Mouse (Mus musculus): ENCODE results near the gene Cxcr2. TPM values are rescaled to one million over a fixed set of nuclear protein-coding genes. Genes with fewer than 3 reads are reported as not detected.
"Not testable (repeated sequence)": the region's sequence is repeated elsewhere in the genome, so short reads cannot be mapped to it uniquely, and the experiment has no call there.

The Cxcr2 gene
- polyA plus RNA-seq, 1 experiment, result not detected

DNA sequence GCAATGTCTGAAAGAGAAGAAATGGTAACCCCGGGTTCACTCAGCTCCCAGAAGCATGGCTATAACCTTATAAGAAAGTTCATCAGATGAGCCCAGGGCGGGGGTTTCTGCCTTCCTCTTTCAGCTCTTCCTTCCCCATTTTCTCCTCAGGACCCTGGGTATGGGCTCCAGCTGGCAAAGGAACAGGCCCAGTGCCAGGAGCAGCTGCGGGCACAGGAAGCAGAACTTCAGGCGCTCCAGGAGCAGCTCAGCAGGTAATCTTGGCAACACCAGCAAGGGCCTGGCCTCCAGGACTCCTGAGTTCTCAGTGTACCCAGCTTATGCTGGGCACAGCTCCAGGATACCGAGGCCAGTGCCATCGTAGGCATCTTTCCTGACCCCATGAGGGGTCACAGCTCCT lies 19.8 kb upstream of the Cxcr2 start:
- H3K4me1 ChIP-seq (ENCODE audit: control insufficient read depth, insufficient read depth, low read length), result no peaks in the 10 kb centered on the region
- WGBS, result 63% methylated on average over 6 of the region's 6 CpGs
- TF ChIP-seq POLR2A (IDR thresholded peaks at IDR 0.05; ENCODE audit: insufficient read depth, low read depth, low read length) (no peak), CTCF (IDR thresholded peaks at IDR 0.05; ENCODE audit: insufficient read depth, low read depth, low read length) (no peak)

DNA sequence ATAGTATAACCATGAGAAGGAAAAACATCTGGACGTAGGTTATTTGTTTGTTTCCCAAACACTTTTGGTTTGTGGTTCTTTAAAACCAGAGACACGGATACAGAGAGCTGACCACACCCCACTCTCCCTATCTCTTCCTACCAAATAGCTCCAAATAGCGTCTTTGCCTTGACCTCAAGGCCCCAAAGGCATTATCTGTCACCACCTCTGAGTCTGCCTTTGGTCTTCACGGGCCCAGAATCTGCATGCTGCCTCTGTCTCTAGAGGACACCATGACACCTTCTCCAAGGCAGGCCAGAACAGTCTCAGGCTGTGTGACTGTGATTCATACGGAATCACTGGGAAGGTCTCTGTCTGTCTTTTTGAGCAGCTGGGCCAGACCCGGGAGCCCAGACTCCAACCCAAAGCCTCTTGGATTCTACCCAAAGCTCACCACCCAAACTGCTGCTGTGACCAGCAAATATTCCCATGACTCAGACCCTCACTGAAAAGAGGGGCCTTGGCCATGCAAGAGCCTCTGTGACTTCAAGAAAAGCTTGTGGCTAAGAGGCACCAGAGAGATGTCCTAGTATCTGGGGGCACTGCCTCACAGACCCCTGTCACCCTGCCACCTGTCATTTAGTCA lies 18.4 kb upstream of the Cxcr2 start:
- WGBS, result 85% methylated on average over 6 of the region's 6 CpGs
- TF ChIP-seq POLR2A (IDR thresholded peaks at IDR 0.05; ENCODE audit: insufficient read depth, low read depth, low read length) (no peak), CTCF (IDR thresholded peaks at IDR 0.05; ENCODE audit: insufficient read depth, low read depth, low read length) (no peak)
- Histone ChIP-seq H3K4me1 (ENCODE audit: control insufficient read depth, insufficient read depth, low read length) (no peaks in the 10 kb centered on the region), H3K27ac (ENCODE audit: insufficient read depth, low read depth, low read length) (no peak overlapping the region), H3K4me3 (ENCODE audit: insufficient read depth, low read depth, low read length) (no peak overlapping the region)

More for the DNA sequence above, 19.8 kb upstream of the Cxcr2 start:
- no peak overlapping the region for H3K27ac ChIP-seq (ENCODE audit: insufficient read depth, low read depth, low read length)
- H3K4me3 ChIP-seq (ENCODE audit: insufficient read depth, low read depth, low read length), result no peak overlapping the region

DNA sequence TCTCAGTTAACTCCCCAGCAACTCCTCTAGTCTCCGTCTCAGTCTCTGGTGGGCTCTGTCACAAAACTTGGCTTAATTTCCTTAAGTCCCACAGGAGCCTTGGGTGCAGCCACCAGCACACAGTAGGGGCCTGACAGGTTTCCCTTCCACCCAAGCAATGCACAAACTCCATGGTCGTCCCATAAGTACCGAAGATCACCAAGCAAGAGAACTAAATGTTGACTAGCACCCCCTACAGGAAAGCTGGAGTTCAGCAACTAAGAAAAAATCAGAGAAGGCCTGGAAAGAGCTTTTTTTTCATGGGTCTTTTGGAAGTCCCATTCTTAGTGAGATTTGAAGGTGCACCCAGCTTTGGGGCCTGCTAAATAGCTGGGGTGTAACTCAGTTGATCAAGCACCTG lies 14.4 kb upstream of the Cxcr2 start:
- H3K4me1 ChIP-seq (ENCODE audit: control insufficient read depth, insufficient read depth, low read length), result no peaks in the 10 kb centered on the region
- H3K4me3 ChIP-seq (ENCODE audit: insufficient read depth, low read depth, low read length), result no peak overlapping the region
- no peak overlapping the region for H3K27ac ChIP-seq (ENCODE audit: insufficient read depth, low read depth, low read length)
- WGBS, result 59% methylated on average over 3 of the region's 3 CpGs
- no peak for TF ChIP-seq POLR2A (IDR thresholded peaks at IDR 0.05; ENCODE audit: insufficient read depth, low read depth, low read length)
- TF ChIP-seq CTCF (IDR thresholded peaks at IDR 0.05; ENCODE audit: insufficient read depth, low read depth, low read length), result no peak

DNA sequence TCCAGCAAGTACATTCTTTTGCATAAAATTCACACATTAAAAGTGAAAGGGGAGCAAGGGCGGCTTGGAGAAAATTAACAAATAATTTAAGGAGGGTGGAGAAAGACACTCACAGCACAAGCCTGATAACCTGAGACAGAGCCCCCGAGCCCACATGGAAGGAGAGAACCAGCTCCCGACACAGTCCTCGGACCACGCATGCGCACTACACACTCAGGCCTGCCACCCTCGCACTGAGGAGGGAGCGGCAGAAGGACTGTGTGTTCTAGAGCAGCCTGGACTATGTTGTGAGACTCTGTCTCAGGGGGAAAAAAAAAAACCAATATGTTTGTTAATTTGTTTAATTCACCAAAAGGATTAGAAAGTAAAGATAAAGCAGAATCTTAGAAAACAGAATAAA lies 12.0 kb upstream of the Cxcr2 start:
- WGBS, result 83% methylated on average over 8 of the region's 8 CpGs
- H3K4me3 ChIP-seq (ENCODE audit: insufficient read depth, low read depth, low read length), result no peak overlapping the region

DNA sequence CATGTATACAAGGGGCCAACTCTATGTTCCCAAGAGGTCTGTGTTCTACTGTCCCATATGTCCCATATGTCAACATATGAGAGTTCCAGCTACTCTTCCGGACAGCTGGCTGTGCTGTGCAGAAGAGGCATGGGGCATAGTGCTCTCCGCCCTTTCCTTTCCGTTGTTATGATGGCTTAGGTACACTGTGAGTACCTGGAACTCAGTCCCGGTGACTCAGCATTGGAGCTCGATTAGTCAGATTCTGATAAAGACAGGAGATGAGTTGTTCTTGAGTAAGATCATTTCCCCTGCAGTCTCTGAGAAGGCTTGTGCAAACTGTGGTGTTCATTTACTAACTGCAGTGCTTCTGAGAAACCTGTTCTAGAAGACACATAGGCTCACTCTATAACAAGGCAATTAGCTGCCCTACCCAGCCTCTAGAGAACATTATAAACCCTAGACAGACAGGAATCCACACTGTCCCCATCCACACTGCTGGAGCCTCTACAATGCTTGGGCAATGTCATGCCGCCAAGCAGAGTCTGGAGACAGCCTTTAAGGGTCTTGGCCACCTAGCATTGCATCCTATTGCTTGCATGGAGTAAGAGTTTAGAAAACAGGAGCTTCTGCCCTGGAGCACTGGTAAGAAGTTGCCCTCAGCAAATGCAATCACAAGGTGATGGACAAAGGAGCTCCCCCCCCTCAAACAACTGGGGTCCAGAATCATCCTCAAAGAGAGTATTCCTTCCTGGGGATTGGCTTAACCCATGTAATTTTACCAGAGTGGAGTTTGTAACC lies 4.5 kb upstream of the Cxcr2 start:
- Histone ChIP-seq H3K4me1 (ENCODE audit: control insufficient read depth, insufficient read depth, low read length) (no peaks in the 10 kb centered on the region), H3K27ac (ENCODE audit: insufficient read depth, low read depth, low read length) (no peak overlapping the region), H3K4me3 (ENCODE audit: insufficient read depth, low read depth, low read length) (no peak overlapping the region)
- no peak for TF ChIP-seq POLR2A (IDR thresholded peaks at IDR 0.05; ENCODE audit: insufficient read depth, low read depth, low read length)
- TF ChIP-seq CTCF (IDR thresholded peaks at IDR 0.05; ENCODE audit: insufficient read depth, low read depth, low read length), result no peak
- WGBS, result 93% methylated on average over 6 of the region's 6 CpGs

More for the DNA sequence above, 12.0 kb upstream of the Cxcr2 start:
- H3K4me1 ChIP-seq (ENCODE audit: control insufficient read depth, insufficient read depth, low read length), result no peaks in the 10 kb centered on the region
- TF ChIP-seq POLR2A (IDR thresholded peaks at IDR 0.05; ENCODE audit: insufficient read depth, low read depth, low read length), result no peak
- no peak overlapping the region for H3K27ac ChIP-seq (ENCODE audit: insufficient read depth, low read depth, low read length)

DNA sequence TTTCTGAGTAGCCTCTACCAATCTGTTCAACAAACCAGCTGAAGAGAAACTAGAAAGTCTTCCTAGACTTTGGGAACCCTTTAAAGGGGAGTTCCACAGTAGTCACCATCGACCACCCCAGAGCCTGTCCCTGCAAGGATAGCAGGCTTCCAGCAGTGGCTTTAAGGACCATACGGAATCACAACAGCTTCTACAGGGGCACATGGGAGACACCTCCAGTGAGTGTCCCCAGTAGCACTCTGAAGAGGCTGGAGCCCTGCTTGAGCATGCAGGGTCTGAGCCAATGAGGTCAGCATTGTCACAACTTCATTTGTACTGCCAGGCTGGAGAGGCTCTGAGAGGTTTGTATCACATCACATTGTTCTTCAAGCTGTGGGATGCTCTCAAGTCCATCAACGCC lies 3.7 kb upstream of the Cxcr2 start:
- Histone ChIP-seq H3K27ac (ENCODE audit: insufficient read depth, low read depth, low read length) (no peak overlapping the region), H3K4me1 (ENCODE audit: control insufficient read depth, insufficient read depth, low read length) (no peaks in the 10 kb centered on the region), H3K4me3 (ENCODE audit: insufficient read depth, low read depth, low read length) (no peak overlapping the region)
- TF ChIP-seq CTCF (IDR thresholded peaks at IDR 0.05; ENCODE audit: insufficient read depth, low read depth, low read length), result no peak
- no peak for TF ChIP-seq POLR2A (IDR thresholded peaks at IDR 0.05; ENCODE audit: insufficient read depth, low read depth, low read length)
- 78% methylated on average over 3 of the region's 3 CpGs for WGBS

DNA sequence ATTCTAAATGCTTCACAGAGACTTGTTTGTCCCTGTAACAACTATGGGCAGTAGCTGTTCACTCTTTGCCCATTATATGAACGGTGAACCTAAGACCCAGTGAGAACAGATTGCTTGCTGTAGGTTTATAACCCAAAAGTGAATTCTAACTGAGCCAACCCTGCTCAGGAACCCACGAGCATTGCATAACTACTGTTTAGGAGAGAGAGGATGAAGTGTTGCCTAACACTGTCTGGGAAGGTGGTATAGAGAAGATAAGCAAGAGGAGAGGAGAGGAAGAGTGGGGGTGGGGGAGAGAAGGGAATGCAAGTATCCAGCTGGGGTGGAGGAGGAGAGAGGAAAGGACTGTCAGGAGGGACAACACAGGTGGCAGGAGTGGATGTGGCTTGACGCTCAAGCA lies 2.7 kb upstream of the Cxcr2 start:
- TF ChIP-seq POLR2A (IDR thresholded peaks at IDR 0.05; ENCODE audit: insufficient read depth, low read depth, low read length) (no peak), CTCF (IDR thresholded peaks at IDR 0.05; ENCODE audit: insufficient read depth, low read depth, low read length) (no peak)
- WGBS, result 83% methylated on average over 3 of the region's 3 CpGs
- no peak overlapping the region for H3K4me3 ChIP-seq (ENCODE audit: insufficient read depth, low read depth, low read length)
- H3K4me1 ChIP-seq (ENCODE audit: control insufficient read depth, insufficient read depth, low read length), result no peaks in the 10 kb centered on the region
- H3K27ac ChIP-seq (ENCODE audit: insufficient read depth, low read depth, low read length), result no peak overlapping the region

DNA sequence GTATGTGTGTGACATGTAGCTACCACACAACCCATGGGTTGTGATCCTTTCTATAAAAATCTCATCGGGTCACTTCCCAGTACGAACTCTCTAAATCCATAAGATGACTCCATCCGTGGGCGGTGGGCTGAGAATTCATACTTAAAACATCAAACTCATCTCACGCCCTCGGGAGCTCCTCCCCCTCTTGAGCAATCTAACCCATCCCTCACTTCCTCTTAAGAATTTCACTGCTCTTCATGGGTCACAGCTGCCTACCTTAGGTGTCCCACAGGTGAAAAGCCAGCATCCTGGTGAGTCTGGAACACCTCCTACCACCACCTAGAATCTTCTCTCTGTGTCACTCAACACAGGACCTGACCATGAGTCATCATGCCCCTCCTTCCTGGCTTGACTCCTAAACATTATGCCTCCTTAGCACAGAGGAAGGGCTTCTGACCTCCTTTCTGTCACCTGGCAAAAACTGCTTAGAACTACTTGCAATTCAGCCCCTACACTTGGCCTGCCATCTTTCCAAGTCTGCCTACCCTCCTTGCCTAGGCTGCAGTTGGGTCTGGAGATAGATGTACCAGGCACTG lies 1.7 kb downstream of the Cxcr2 start:
- H3K4me1 ChIP-seq (ENCODE audit: control insufficient read depth, insufficient read depth, low read length), result no peaks in the 10 kb centered on the region
- H3K4me3 ChIP-seq (ENCODE audit: insufficient read depth, low read depth, low read length), result no peak overlapping the region
- H3K27ac ChIP-seq (ENCODE audit: insufficient read depth, low read depth, low read length), result no peak overlapping the region
- no peak for TF ChIP-seq POLR2A (IDR thresholded peaks at IDR 0.05; ENCODE audit: insufficient read depth, low read depth, low read length)
- TF ChIP-seq CTCF (IDR thresholded peaks at IDR 0.05; ENCODE audit: insufficient read depth, low read depth, low read length), result no peak
- 84% methylated on average over 6 of the region's 6 CpGs for WGBS

DNA sequence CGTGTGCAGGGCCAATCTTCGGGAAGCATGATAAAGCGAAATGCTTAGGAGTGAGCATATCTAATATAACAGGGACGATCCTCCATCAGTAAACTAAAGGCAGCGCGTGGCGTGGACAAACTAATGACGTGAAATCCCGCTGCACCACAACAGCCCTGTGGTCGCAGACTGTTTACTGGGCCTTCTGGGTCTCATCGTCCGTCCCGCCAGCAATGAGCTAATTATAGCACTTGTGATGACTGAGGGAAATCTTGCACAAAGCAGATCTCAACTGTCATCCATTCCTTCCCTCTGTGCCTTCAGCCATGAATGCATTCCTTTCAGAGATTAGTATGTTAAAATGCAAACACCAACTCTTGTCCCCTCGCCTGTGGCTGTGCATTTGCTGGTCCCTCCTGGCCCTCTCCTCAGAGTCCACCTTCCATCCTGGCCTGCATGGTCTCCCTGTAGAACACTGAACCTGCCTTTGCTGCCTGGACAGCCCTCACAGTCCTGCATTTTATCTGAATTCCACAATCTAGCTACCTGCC lies 2.7 kb downstream of the Cxcr2 start:
- 72% methylated on average over 14 of the region's 14 CpGs for WGBS
- Histone ChIP-seq H3K27ac (ENCODE audit: insufficient read depth, low read depth, low read length) (no peak overlapping the region), H3K4me1 (ENCODE audit: control insufficient read depth, insufficient read depth, low read length) (no peaks in the 10 kb centered on the region), H3K4me3 (ENCODE audit: insufficient read depth, low read depth, low read length) (no peak overlapping the region)
- TF ChIP-seq CTCF (IDR thresholded peaks at IDR 0.05; ENCODE audit: insufficient read depth, low read depth, low read length) (no peak), POLR2A (IDR thresholded peaks at IDR 0.05; ENCODE audit: insufficient read depth, low read depth, low read length) (no peak)

DNA sequence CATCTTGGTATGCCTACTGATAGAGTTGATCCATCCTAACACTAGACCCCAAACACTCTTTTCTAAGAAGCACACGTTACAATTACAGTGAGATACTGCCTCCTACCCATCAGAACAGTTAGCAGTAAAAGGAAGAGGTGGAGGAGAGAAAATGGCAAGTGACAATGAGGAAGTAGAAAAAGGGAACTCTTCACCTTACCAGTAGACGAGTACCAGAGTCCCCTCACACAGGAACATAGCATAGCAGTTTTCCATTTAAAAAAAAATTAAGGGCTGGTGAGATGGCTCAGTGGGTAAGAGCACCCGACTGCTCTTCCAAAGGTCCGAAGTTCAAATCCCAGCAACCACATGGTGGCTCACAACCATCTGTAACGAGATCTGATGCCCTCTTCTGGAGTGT lies 5.8 kb downstream of the Cxcr2 start:
- not testable (repeated sequence) for H3K4me1 ChIP-seq (ENCODE audit: control insufficient read depth, insufficient read depth, low read length); H3K4me3 ChIP-seq (ENCODE audit: insufficient read depth, low read depth, low read length); H3K27ac ChIP-seq (ENCODE audit: insufficient read depth, low read depth, low read length)
- WGBS, result 87% methylated on average over 5 of the region's 5 CpGs
